Mouse (Mus musculus): ENCODE data around the gene Stox2.

Stox2 gene

GRCm38 (mm10) chr8:47298460-47298859, 147.7 kb downstream of the Stox2 start:
- DNase-seq (ENCODE audit: low read depth, low spot score): no peak

GRCm38 (mm10) chr8:47289641-47290040, 156.5 kb downstream of the Stox2 start:
- DNase-seq (ENCODE audit: low read depth, low spot score): peak; percentile 65

- peak; percentile 85 for DNase-seq (ENCODE audit: low read depth, low spot score)
These were observed 157.2 kb downstream of the Stox2 start for GRCm38 (mm10) chr8:47288866-47289541.

- DNase-seq (ENCODE audit: low read depth, low spot score): peak; percentile 90
These were observed 157.9 kb downstream of the Stox2 start for GRCm38 (mm10) chr8:47288131-47288865.

GRCm38 (mm10) chr8:47287641-47288130, 158.5 kb downstream of the Stox2 start:
- peak; percentile 55 for DNase-seq (ENCODE audit: low read depth, low spot score)

DNA sequence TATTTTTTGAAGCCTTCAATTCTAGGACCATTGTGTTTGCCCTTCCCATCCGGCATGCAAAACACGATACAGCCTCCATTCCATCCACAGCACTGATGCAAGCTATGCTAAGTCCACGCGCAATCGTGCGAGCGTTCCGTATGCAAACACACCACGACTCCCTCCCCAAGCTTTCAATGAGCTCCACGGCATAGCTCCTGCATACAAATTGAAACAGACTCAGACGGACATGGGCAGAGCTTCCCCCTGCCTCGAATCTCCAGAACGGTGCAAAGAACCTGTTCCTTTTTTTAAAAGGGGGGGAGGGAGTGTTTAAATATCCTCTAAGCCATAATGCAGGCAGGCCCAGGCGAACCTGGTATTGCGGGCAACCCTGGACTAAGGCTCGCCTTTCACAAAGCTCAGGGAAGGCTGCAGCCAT, 159.0 kb downstream of the Stox2 start:
- DNase-seq (ENCODE audit: low read depth, low spot score): peak; percentile 81

DNA sequence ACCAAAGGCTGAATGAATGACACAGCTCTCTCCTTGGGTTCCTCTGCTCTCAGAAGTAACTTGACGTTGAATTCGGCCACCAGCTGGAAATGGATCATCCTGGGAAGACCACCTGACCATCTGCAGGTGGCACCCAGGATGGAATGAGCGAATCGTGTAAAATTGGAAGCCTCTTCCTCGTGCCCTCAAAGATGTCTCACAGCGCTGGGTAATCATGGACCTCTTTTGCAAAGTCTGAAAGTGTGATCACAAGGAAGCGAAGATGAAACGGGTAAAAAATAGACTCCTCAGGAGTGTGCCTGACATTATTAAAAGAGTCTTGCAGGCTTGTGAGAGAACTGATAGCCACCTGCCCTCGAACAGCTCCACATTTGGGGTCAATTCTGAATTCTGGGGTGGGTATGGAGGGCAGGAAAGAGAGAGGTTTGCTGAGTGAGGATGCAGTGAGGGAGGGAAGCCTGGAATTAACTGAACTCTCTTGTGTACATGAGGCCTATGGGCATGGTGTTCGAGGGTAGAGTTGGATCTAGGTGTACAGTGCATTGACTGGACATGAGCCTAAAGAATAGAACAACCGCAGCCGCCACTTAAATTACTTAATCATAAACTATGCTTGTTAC, 160.0 kb downstream of the Stox2 start:
- DNase-seq (ENCODE audit: low read depth, low spot score): no peak

DNA sequence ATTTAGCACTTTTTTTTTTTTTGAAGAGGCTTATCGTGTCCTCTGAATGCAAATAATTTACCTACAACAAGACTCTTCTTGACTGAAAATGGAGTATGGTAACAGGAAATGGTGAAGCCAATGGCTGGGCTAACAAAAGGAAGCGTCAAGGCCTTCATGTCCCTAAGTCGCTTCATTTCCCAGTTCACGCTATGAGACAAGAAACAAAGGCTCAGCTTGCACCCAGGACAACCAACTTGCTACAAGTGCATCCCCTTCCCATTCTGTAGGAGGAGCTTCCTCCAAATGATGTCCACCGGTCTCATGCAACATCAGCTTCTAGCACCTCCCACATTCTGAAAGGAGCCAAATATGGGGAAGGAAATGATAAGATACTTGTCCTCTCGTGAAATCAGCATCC, 160.7 kb downstream of the Stox2 start:
- no peak for DNase-seq (ENCODE audit: low read depth, low spot score)

DNA sequence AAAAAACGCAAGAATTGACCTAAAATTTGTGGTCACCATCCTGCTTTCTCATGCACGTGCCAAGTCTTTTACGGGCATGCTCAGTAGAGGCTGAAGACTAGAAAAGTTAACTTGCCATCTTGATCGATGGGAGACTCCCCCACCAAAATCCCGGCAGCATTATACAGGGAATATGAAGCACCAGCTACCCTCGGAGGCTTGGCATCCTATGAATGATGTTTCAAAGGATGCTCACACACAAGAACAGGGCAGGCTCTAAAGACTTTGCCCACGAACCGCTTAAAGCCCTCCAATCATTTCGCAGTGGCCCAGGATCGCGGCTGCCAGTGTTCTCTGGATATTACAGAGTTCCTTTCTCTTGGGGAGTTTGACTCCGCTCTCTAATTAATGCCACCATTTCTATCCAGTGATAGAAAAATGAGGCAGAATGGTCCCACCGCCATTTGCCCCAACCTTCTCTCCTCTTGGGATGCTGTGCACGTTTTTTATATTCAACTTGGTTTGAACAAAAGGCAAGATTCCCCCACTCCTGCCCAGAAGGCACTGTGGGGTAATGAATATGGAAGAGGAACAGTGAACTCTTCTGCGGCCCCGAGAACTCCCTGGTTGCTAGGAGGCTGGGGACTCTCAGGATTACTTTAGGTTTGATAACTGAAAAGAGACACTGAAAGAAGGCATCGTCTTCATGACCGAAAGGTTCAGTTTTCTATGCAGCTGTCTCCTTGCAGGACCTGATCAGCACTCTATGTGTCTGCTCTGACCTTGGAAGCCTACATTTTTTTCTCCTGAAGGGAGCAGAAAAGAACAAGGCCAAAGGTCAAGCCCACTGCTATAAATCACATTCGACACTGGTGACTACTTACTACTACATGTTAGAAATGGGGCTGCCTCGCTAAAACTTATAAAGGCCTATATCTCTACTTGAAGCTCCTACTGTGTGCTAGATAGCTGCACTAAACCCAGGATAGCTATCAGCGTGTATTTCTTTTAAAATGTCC, 161.5 kb downstream of the Stox2 start:
- DNase-seq (ENCODE audit: low read depth, low spot score): no peak

DNA sequence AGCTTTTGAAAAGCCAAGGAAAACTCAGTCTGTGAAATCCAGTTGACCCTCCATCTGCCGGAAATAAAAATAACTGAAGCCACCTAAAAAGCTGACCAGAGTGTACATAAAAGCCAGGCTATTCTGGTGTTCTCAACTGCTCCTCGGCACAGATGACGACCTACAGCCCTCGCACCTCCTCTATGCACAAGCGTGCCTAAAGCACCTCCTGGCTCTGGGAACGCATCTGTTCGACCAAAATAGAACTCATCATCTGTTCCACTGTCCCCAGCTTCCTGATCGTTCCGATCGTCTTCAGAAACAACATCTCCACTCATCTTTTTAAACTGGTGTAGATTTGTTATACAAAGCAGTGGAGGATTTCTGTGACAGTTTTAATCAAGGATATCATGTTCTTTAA, 166.3 kb downstream of the Stox2 start:
- DNase-seq (ENCODE audit: low read depth, low spot score): peak; percentile 76

DNA sequence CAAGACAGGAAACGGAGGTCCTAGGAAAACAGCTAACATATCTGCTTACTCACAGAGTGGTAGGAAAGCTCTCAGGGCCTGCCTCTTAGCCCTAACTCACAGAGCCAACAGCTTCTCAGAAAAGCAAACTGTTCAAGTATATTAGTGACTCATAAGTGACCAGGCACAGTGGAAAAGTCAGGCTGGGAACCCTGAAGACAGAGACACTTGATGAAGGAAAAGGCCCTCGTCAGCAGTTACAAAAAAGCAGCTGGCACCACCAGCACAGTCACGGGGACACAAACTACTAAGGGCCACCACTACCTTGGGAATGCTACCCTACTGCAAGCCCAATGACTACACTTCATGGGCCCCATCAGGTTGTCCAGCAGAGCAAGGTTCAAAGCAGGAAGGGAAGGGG, 168.0 kb downstream of the Stox2 start:
- DNase-seq (ENCODE audit: low read depth, low spot score): no peak

GRCm38 (mm10) chr8:47268931-47269330, 177.2 kb downstream of the Stox2 start:
- no peak for DNase-seq (ENCODE audit: low read depth, low spot score)

DNA sequence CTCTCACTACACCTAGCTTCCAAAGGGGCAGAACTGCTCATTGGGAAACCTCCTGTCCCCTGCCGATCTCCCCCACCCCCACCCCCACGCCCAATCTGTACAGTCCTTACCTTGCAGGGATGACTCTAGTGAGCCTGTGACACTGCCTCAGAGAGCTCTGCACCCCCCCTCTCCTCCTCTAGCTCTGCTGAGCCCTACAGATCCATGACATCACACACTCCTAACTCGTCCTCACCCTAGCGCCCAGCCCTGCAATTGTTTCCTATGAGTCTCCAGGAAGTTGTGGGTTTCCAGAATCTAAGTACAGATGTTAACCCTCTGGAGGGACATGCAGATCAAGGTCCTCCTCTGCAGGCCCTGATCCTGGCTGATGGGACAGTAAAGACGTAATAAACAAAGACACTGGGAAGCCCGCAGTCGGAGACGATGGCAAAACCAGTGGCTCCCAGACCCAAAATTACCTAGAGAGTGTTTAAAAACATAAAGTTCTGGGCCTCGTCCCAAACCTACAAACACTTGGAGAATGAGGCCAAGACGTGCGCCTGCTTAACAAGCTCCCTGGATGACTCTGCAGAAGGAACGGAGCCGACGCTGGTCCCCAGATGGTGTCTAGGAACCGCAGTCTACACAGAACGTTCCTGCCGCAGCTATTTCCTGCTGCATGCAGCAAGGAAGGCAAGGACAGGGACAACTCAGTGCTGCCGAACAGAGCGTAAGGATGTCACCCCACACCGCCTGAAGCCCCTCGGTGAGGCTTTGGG, 177.9 kb downstream of the Stox2 start:
- DNase-seq (ENCODE audit: low read depth, low spot score): peak; percentile 91

DNA sequence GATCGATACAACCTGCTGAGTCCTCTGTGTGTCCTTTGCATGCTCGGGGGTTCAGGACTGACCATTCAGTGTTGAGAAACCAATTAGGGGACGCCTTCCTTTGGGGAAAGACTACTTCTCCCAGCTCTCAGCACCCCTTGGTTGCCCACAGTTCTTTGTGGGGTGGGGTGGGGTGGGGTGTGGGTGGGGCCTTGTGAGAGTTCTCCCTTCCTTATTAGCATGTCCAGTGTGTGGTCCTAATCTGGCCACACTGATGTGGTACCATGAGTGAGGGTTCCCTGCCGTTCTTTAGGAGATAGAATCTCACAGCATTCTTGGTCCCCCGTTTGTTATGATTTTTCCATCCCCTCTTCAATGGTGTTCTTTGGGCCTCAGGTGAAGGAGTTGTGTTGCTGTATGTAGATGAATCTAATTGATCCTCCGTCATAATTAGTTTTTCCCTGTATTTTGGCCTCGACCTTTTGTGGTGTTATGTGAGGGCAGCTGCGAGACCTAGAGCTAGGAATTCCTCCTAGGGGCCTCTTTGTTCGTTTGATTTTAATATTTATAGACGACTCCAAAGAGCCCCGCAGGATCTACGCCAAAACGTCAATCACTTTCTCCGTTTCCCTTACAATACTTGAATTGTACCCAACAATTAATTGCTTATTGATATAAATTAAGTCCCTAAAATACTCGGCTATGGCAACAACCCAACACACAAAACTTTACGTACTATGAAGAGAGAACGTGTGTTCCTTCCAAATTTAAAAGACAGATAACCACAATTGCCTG, 182.9 kb downstream of the Stox2 start:
- DNase-seq (ENCODE audit: low read depth, low spot score): no peak

DNA sequence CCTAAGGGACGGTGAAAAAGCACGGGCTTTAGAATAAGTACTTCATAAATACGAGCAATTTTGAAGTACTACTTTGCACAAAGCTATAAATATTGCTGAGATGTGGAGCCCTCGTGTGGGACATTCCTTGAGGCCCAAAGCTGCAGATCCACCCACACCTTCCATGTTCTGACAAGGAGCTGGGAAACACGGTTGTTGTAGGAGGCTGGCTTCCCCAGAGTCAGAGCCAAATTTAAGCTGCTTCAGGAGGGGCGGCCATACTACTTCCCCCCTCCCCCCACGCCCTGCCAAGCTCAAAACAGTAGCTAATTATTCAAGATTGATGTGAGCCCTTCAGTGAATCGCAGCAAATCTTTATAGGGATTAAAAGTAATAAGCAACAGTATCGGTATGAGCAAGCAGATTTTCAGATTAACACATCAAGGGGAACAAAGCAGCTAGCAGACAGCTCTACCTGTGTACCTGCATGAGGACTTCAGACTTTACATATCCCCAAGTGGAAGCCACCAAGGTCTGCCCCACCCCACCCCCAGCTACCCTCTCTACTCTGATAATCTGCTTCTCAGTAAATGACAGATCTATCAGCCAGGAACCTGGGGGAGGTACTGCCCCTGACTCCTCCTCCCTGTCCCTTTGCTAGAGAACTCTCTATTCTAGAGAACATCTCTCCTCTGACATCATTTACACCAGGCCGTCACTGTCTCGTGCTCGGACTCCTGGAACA, 185.2 kb downstream of the Stox2 start:
- peak; percentile 85 for DNase-seq (ENCODE audit: low read depth, low spot score)

DNA sequence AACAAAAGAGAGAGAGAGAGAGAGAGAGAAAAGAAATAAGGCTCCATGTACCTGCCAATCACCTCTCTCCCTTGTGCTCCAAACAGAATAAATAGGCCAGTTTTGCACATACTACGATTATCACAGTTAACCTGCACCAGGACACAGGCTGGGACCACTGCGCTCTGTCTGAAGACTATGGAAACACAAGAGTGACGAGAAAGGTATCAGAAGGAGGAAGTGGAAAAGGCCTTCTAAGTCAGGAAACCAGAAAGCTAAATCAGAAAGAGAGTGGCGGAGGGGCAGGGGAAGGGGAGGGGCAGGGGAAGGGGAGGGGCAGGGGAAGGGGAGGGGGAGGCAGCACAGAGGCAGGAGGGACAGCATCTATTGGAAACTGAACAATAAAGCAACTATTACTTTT, 195.3 kb downstream of the Stox2 start:
- no peak for DNase-seq (ENCODE audit: low read depth, low spot score)

GRCm38 (mm10) chr8:47245116-47245515, 201.0 kb downstream of the Stox2 start:
- peak; percentile 77 for DNase-seq (ENCODE audit: low read depth, low spot score)

DNA sequence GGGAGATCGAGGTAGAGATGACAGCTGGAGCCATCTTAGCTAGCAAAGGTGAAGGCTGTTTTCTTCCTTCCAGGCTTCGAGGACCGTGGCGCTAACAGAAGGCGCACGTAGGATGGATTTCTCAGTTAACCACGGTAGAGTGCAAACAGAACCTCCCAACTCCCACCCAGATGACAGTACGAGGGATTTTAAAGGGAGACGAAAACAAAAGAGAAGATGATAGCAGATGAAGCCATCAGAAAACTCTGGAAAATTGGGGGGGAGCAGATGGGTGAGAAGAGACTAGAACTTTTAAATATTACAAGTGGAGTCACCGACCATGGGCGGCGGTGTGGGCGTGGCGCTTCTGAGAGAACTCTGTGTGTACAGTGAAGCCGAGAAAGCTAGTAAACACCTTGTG, 202.0 kb downstream of the Stox2 start:
- peak; percentile 79 for DNase-seq (ENCODE audit: low read depth, low spot score)

- peak; percentile 36 for DNase-seq (ENCODE audit: low read depth, low spot score)
These were observed 202.5 kb downstream of the Stox2 start for GRCm38 (mm10) chr8:47243631-47244030.

All from brain, adult 2 months (tissue).